Comparison of ENCODE assay signal across 10 mouse cellular contexts in the genomic region with DNA sequence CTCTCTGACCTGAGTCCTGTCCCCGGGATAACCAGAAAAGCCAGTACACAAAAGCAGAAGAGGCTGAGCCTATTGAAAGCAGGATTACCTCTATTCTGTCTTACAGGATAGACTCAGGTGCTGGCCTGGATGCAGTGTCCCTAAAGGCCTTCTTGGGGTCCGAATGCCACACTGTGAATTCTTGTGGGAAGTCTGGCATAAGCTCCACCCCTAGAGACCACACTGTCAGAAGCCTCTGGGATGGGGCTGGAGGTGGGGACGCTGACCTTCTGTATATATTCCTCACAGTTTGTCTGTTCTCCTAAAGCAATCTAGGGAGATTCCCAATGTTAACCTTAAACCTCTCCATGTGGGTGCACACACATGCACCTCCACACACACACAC. TPM values are rescaled to one million over a fixed set of nuclear protein-coding genes. Genes with fewer than 3 reads are reported as not detected.
DNase-seq lines count a peak whose midpoint lies in the region; ATAC-seq and TF ChIP-seq lines count a peak whose summit lies in the region.
"Had no signal": no experiment of that assay in that cellular context is flagged by ENCODE, and none has a peak within 500 bp of the region (broad histone marks: within the 10 kb centered on the region; RNA-seq: fewer than 3 reads in every experiment).

No protein-coding gene starts in this region.

- H3K79me2 ChIP-seq in heart, adult 2 months (replicated peaks; ENCODE audit: control insufficient read depth, insufficient read depth, low read length): no peaks in the 10 kb centered on the region
- H3K79me2 ChIP-seq in liver, adult 2 months (ENCODE audit: control insufficient read depth, insufficient read depth, low read length): no peaks in the 10 kb centered on the region

- no peak overlapping the region for H3K4me2 ChIP-seq in heart, embryonic 16.5 days (ENCODE audit: low read depth, low read length)
- peak overlapping the region; percentile 62 for H3K4me2 ChIP-seq in liver, embryonic 15.5 days
- H3K4me2 ChIP-seq: forebrain, embryonic 12.5 days had no signal

- peaks cover 28% of the 10 kb centered on the region for H3K4me1 ChIP-seq in heart, adult 2 months (ENCODE audit: control insufficient read depth, insufficient read depth, low read length)
- peaks cover 23% of the 10 kb centered on the region for H3K4me1 ChIP-seq in liver, adult 2 months (ENCODE audit: control insufficient read depth, insufficient read depth, low read length)
- peaks cover 33% of the 10 kb centered on the region for H3K4me1 ChIP-seq in heart, embryonic 16.5 days (ENCODE audit: control insufficient read depth, insufficient read depth, low read length)
- H3K4me1 ChIP-seq in liver, embryonic 15.5 days (replicated peaks): peaks cover 45% of the 10 kb centered on the region

- no peak for TF ChIP-seq CTCF in heart, adult 2 months (IDR thresholded peaks at IDR 0.05)
- TF ChIP-seq CTCF in liver, adult 2 months (IDR thresholded peaks at IDR 0.05; ENCODE audit: low read depth, low read length): no peak

- H3K27me3 ChIP-seq in heart, adult 2 months (ENCODE audit: control insufficient read depth, insufficient read depth, low read length): no peaks in the 10 kb centered on the region
- no peaks in the 10 kb centered on the region for H3K27me3 ChIP-seq in liver, adult 2 months (ENCODE audit: control insufficient read depth, insufficient read depth, low read length)
- H3K27me3 ChIP-seq in heart, embryonic 16.5 days (ENCODE audit: control insufficient read depth, insufficient read depth, low read length): no peaks in the 10 kb centered on the region
- H3K27me3 ChIP-seq in liver, embryonic 15.5 days: no peaks in the 10 kb centered on the region
- H3K27me3 ChIP-seq: forebrain, embryonic 12.5 days had no signal

- no peak for DNase-seq in heart, adult 2 months
- DNase-seq in heart, adult 8-10 months (ENCODE audit: low spot score): no peak
- no peak for DNase-seq in liver, adult 2 months (ENCODE audit: extremely low read depth, low read depth, low spot score)
- DNase-seq in liver: no peak
- no peak for DNase-seq in B cell, adult 2 months
- no peak for DNase-seq in cerebellum, adult 11-12 months

- peak overlapping the region; percentile 15; the same call in 1 of the 2 replicates for H3K9ac ChIP-seq in heart, adult 2 months (ENCODE audit: low read depth, low read length)
- H3K9ac ChIP-seq in liver, adult 2 months (ENCODE audit: low read depth, low read length): no peak overlapping the region
- H3K9ac ChIP-seq in heart, embryonic 16.5 days (ENCODE audit: low read length): peak overlapping the region; percentile 10; the same call in 1 of the 2 replicates
- peak overlapping the region; percentile 28; the same call in 1 of the 2 replicates for H3K9ac ChIP-seq in liver, embryonic 15.5 days
- H3K9ac ChIP-seq: forebrain, embryonic 12.5 days had no signal

- no peaks in the 10 kb centered on the region for H3K9me3 ChIP-seq in heart, embryonic 16.5 days (replicated peaks; ENCODE audit: control insufficient read depth, low read length)
- no peaks in the 10 kb centered on the region for H3K9me3 ChIP-seq in liver, embryonic 15.5 days (replicated peaks)
- H3K9me3 ChIP-seq: forebrain, embryonic 12.5 days had no signal

- TF ChIP-seq POLR2A in heart, adult 2 months (IDR thresholded peaks at IDR 0.05; ENCODE audit: insufficient read depth, low read depth, low read length): no peak
- TF ChIP-seq POLR2A in liver, adult 2 months (IDR thresholded peaks at IDR 0.05; ENCODE audit: extremely low read depth, insufficient read depth, low read length): no peak

- H3K4me3 ChIP-seq in heart, adult 2 months: no peak overlapping the region
- no peak overlapping the region for H3K4me3 ChIP-seq in liver, adult 2 months (ENCODE audit: insufficient read depth, low read depth, low read length)
- no peak overlapping the region for H3K4me3 ChIP-seq in heart, embryonic 16.5 days (ENCODE audit: low read length)
- H3K4me3 ChIP-seq in liver, embryonic 15.5 days (replicated peaks): no peak overlapping the region
- H3K4me3 ChIP-seq: forebrain, embryonic 12.5 days had no signal

- peaks cover 10% of the 10 kb centered on the region for H3K36me3 ChIP-seq in heart, adult 2 months (ENCODE audit: control insufficient read depth, insufficient read depth, low read length)
- H3K36me3 ChIP-seq in liver, adult 2 months (ENCODE audit: control insufficient read depth, insufficient read depth, low read length): no peaks in the 10 kb centered on the region
- no peaks in the 10 kb centered on the region for H3K36me3 ChIP-seq in heart, embryonic 16.5 days (ENCODE audit: control insufficient read depth, insufficient read depth)
- H3K36me3 ChIP-seq in liver, embryonic 15.5 days (replicated peaks): no peaks in the 10 kb centered on the region
- H3K36me3 ChIP-seq: forebrain, embryonic 12.5 days had no signal

- 80% methylated on average over 3 of the region's 3 CpGs for WGBS in heart, adult 2 months
- 84% methylated on average over 3 of the region's 3 CpGs for WGBS in liver, adult 2 months
- WGBS in heart, embryonic 16.5 days: 61% methylated on average over 3 of the region's 3 CpGs
- 47% methylated on average over 3 of the region's 3 CpGs for WGBS in liver, embryonic 15.5 days (ENCODE audit: insufficient replicate concordance)

- ATAC-seq in heart, embryonic 16.5 days (replicated peaks; ENCODE audit: extremely low read depth, insufficient read depth, low FRiP score): no peak
- no peak for ATAC-seq in liver, embryonic 15.5 days (ENCODE audit: insufficient read depth)

- peak overlapping the region; percentile 89 for H3K27ac ChIP-seq in heart, adult 2 months
- H3K27ac ChIP-seq in liver, adult 2 months (replicated peaks; ENCODE audit: insufficient read depth, low read depth, low read length): peak overlapping the region; percentile 20; the same call in 1 of the 2 replicates
- peak overlapping the region; percentile 80 for H3K27ac ChIP-seq in heart, embryonic 16.5 days (ENCODE audit: low read length)
- peak overlapping the region; percentile 80 for H3K27ac ChIP-seq in liver, embryonic 15.5 days (replicated peaks)
- H3K27ac ChIP-seq: forebrain, embryonic 12.5 days; macrophage had no signal

- intact Hi-C loops in heart, adult 2 months (cut with DNase I): no loop called here

- no peak for TF ChIP-seq EP300 in heart, adult 2 months (IDR thresholded peaks at IDR 0.05; ENCODE audit: insufficient read depth, low read depth, low read length)

RNA-seq across cellular contexts. Expression of gene Dhrs3, which starts 57.7 kb away (rescaled TPM):
- total RNA-seq in heart, adult 2 months (2021): 100 to 1,000 TPM; 139 to 143 TPM
- 113 and 144 TPM in 2 replicates for polyA plus RNA-seq in heart, adult 2 months (2012; rRNA removed)
- total RNA-seq in heart, adult 8-10 months (2022): 100 to 1,000 TPM in 3 of 4 experiments, 10 to 100 TPM in 1; 98.8 to 151 (median 131) TPM
- 85.5 and 109 TPM in 2 replicates for total RNA-seq in liver, adult 2 months (2014; rRNA removed)
- polyA plus RNA-seq in liver, adult 2 months (2012; rRNA removed): 225 and 231 TPM in 2 replicates
- 36.8 and 37.0 TPM in 2 replicates for polyA plus RNA-seq in heart, embryonic 16.5 days (2015; fragmentation: Nextera tagmentation; extraction: Ambion mirVana)
- 27.6 and 33.3 TPM in 2 replicates for polyA plus RNA-seq in liver, embryonic 15.5 days (2015; fragmentation: Nextera tagmentation; extraction: Ambion mirVana)

Comparison
In these comparisons a context has a peak if more than half of its experiments do, and no peak if none do; other contexts are left out.
1. H3K27ac ChIP-seq: peak in every context shown above with its lines; median percentile 89 in heart, adult 2 months; 80 in heart, embryonic 16.5 days; 80 in liver, embryonic 15.5 days; 20 in liver, adult 2 months.